Mouse (Mus musculus): ENCODE data around the gene Masp1. TPM values are rescaled to one million over a fixed set of nuclear protein-coding genes. Genes with fewer than 3 reads are reported as not detected.

The Masp1 gene
- total RNA-seq, 1 experiment from 2014 or later: not detected

DNA sequence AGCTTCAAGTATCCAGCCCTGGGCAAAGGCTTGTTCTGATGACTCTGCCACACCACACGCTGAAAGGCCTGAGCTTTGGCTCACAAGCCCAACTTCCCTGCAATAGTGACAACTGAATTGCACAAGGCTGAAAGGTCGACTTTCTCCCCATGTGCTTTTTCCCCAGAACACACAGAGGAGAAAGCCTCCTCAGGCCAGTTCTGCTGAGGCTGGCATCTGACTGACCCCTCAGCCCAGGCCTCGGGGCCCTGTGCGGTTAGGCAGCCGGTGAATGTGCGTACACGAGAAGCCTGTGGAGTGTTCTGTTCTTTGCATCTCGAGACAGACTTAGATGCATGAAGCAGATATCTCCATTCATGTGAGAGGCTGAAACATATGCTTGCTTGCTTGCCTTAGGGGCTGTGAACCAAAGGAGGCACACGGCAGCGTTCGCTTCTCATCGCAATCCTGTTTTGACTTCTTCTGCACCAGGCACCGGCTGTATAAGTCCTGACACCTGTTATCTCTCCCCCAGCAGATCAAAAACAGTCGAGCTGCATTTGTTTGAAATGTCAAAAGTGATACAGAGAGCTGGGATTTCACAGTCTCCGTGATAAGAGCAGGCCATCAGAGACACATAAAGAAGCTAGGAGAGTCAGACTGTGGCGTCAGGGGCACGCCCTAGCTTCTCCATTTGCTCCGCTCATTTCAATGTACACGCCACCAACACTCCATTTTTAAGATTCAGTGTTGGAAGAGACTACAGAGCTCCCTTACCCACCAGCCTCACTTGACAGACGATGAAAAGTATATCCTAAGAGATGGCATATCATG, 2.7 kb downstream of the Masp1 start:
- ATAC-seq (replicated peaks in 1 of 2; ENCODE audit: insufficient read depth in 1 of 2, low FRiP score in 2 of 2, low TSS enrichment in 1 of 2, low read depth in 1 of 2, poor library complexity in 2 of 2, severe bottlenecking in 2 of 2): no peak

- ATAC-seq (replicated peaks in 1 of 2; ENCODE audit: insufficient read depth in 1 of 2, low FRiP score in 2 of 2, low TSS enrichment in 1 of 2, low read depth in 1 of 2, poor library complexity in 2 of 2, severe bottlenecking in 2 of 2): no peak
Measured at GRCm38 (mm10) chr16:23517230-23517629, 3.4 kb downstream of the Masp1 start.

DNA sequence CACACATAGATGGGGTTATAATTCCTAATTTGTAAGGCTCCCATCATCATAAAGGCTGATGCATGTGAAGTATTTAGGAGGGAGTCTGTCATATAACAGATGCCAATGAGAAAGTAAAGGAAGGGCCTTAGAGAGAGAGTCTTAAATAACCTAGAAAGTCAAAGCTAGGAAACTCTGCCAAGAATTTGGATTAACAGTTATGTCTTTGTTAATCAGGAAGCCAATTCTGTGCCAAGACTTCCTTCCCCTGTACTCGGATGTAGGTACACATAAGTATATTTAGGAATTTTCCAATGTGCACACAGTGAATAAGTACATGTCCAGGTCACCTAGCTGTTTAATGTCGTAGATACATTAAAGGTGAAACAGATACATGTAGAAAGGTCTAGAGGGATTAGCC, 4.0 kb downstream of the Masp1 start:
- no peak for ATAC-seq (replicated peaks in 1 of 2; ENCODE audit: insufficient read depth in 1 of 2, low FRiP score in 2 of 2, low TSS enrichment in 1 of 2, low read depth in 1 of 2, poor library complexity in 2 of 2, severe bottlenecking in 2 of 2)

DNA sequence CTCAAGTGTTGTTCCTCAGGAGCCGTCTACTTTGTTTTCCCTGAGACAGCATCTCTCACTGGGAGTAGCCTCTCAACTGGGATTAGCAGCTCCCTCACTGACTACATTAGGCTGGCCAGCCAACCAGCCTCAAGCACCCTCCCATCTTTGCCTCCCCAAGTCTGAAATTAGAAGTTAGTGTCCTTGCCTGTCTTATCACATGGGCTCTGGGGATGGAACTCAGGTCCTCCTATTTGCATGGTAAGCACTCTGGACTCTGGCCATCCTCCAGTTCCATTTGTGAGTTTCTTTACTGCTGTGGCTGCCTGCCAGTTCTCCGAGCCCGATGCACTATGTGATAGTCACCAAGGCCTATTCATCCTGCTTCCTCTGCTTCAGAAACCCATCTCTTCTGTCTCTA, 4.8 kb downstream of the Masp1 start:
- no peak for ATAC-seq (replicated peaks in 1 of 2; ENCODE audit: insufficient read depth in 1 of 2, low FRiP score in 2 of 2, low TSS enrichment in 1 of 2, low read depth in 1 of 2, poor library complexity in 2 of 2, severe bottlenecking in 2 of 2)

GRCm38 (mm10) chr16:23513401-23513800, 7.2 kb downstream of the Masp1 start:
- no peak for ATAC-seq (replicated peaks in 1 of 2; ENCODE audit: insufficient read depth in 1 of 2, low FRiP score in 2 of 2, low TSS enrichment in 1 of 2, low read depth in 1 of 2, poor library complexity in 2 of 2, severe bottlenecking in 2 of 2)

DNA sequence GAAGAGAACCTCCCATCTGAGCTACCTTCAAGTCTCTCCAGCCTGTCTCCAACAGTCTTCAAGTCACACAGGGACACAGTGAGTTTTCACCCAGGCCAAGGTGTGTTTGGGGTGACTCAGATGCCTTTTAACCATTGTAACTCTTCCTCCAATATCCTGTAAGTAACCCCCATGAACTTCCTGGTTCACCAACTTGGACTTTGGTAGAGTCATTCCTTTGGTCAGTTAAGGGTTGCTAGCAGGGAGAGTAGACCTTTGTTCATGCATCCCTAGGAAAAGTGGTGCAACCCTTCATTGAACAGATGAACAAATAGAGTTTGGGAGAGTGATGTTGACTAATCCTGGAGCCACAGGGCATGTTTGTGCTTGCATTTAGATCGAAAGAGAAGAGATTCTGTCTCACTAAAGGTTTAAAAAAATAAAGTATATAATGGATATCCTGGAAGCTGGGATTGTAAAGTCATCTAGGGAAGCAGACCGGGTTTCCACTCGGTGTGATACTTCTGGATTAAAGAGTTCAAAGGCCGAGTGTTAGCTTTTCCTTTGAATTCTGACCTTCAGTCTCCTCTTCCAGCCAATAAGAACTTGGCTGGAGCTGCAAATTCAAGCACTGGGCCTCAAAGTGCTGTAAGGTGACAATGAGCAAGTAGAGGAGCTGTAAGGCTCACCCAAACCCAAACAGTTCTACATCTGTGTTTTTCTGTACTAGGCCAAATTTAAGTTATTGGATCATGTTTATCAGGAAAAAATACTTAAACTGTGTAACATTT, 9.3 kb downstream of the Masp1 start:
- no peak for ATAC-seq (replicated peaks in 1 of 2; ENCODE audit: insufficient read depth in 1 of 2, low FRiP score in 2 of 2, low TSS enrichment in 1 of 2, low read depth in 1 of 2, poor library complexity in 2 of 2, severe bottlenecking in 2 of 2)

- no peak for ATAC-seq (replicated peaks in 1 of 2; ENCODE audit: insufficient read depth in 1 of 2, low FRiP score in 2 of 2, low TSS enrichment in 1 of 2, low read depth in 1 of 2, poor library complexity in 2 of 2, severe bottlenecking in 2 of 2)
Measured at GRCm38 (mm10) chr16:23505904-23506687, 14.5 kb downstream of the Masp1 start.

- ATAC-seq (replicated peaks in 1 of 2; ENCODE audit: insufficient read depth in 1 of 2, low FRiP score in 2 of 2, low TSS enrichment in 1 of 2, low read depth in 1 of 2, poor library complexity in 2 of 2, severe bottlenecking in 2 of 2): no peak
Measured at GRCm38 (mm10) chr16:23504320-23504744, 16.3 kb downstream of the Masp1 start.

GRCm38 (mm10) chr16:23503351-23503750, 17.3 kb downstream of the Masp1 start:
- ATAC-seq (replicated peaks in 1 of 2; ENCODE audit: insufficient read depth in 1 of 2, low FRiP score in 2 of 2, low TSS enrichment in 1 of 2, low read depth in 1 of 2, poor library complexity in 2 of 2, severe bottlenecking in 2 of 2): no peak

DNA sequence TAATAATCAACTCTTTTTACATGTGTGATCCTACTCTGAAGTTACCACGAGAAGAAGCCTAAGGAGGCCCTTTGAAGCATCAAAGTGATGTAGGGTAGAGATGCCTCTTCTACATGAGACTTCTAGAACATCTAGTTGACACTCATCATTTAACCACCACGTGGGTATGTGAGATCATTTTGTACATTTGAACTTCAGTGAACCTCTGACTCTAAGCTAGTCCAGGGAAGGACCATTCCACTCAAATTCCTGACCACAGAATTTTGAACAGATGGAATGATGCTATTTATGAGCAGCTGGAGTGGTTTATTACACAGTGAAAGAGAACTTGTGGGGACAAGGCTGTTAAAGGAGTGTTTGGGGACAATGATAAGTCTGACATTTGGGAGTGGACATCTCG, 18.1 kb downstream of the Masp1 start:
- ATAC-seq (replicated peaks in 1 of 2; ENCODE audit: insufficient read depth in 1 of 2, low FRiP score in 2 of 2, low TSS enrichment in 1 of 2, low read depth in 1 of 2, poor library complexity in 2 of 2, severe bottlenecking in 2 of 2): no peak

GRCm38 (mm10) chr16:23501288-23501687, 19.3 kb downstream of the Masp1 start:
- no peak for ATAC-seq (replicated peaks in 1 of 2; ENCODE audit: insufficient read depth in 1 of 2, low FRiP score in 2 of 2, low TSS enrichment in 1 of 2, low read depth in 1 of 2, poor library complexity in 2 of 2, severe bottlenecking in 2 of 2)

- no peak for ATAC-seq (replicated peaks in 1 of 2; ENCODE audit: insufficient read depth in 1 of 2, low FRiP score in 2 of 2, low TSS enrichment in 1 of 2, low read depth in 1 of 2, poor library complexity in 2 of 2, severe bottlenecking in 2 of 2)
Measured at GRCm38 (mm10) chr16:23500558-23500957, 20.1 kb downstream of the Masp1 start.

DNA sequence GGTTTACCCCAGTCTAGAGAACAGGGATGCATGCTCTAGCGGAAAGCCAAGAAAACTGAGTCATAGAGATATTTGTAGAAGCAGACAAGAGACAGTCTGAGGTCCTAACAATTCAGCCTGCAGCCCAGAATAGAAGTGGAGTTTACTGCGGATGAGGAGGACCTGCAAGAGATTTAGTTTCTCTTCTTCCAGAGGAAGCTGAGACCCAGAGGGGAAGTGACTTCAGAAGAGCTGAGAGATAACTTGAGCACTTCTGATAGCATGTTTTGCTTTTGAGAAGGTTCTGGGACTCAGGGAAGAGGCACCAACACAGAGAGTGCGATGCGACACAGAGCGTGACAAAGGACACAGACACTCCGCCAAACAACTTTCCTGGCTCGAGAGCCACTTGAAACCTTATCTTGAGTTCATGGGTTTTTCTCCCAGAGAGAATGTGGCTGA, 21.9 kb downstream of the Masp1 start:
- ATAC-seq (replicated peaks in 1 of 2; ENCODE audit: insufficient read depth in 1 of 2, low FRiP score in 2 of 2, low TSS enrichment in 1 of 2, low read depth in 1 of 2, poor library complexity in 2 of 2, severe bottlenecking in 2 of 2): no peak

DNA sequence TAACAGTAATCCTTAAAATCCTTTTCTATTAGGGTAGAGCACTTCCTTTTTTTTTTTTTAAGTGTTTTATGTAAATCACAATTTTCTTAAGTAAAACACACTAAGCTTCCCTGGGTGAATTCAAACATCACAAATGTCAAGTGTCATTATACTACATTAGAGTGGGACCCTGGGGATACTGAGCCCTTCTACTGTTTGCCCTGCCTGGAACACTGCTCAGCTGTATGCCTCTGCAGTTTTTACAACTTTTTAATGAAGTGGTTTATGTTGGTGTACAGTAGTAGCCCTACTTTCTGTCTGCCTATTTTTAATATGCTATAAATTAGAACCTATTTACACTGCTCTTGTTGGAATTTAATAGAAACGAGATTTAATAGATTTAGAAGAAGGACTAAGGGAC, 22.7 kb downstream of the Masp1 start:
- ATAC-seq (replicated peaks in 1 of 2; ENCODE audit: insufficient read depth in 1 of 2, low FRiP score in 2 of 2, low TSS enrichment in 1 of 2, low read depth in 1 of 2, poor library complexity in 2 of 2, severe bottlenecking in 2 of 2): no peak

- no peak for ATAC-seq (replicated peaks in 1 of 2; ENCODE audit: insufficient read depth in 1 of 2, low FRiP score in 2 of 2, low TSS enrichment in 1 of 2, low read depth in 1 of 2, poor library complexity in 2 of 2, severe bottlenecking in 2 of 2)
Measured at GRCm38 (mm10) chr16:23497440-23497839, 23.2 kb downstream of the Masp1 start.

DNA sequence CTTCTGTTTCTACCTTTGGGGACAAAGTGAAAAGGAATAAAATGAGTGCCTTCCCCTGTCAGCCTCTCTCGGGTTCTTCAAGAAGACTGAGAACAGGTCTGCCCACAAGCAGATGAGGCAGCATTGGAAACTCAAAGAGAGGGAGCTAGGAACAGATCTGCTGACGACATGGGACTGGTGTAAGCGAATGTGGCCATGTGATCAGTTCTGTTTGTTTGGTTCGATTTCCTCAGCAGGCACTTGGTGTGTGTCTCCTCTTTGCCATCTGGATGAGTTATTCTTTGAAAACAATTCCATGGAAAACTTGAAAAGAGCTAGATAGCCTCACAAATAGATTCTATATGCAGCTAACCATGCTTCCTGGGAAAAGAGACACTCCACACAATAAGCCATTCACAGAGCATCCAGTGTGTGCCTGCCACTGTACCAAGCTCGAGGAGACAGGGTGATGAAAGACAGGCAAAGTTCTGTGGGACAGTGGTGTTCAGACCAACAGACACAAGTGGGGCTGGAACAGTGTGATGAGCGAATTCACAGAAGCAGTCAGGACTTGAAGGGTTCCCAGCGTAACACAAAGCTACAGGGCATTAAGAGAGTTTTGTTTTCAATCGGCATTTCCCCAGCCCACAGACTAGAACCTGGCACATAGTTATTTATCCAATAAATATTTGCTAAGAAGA, 24.2 kb downstream of the Masp1 start:
- ATAC-seq (replicated peaks in 1 of 2; ENCODE audit: insufficient read depth in 1 of 2, low FRiP score in 2 of 2, low TSS enrichment in 1 of 2, low read depth in 1 of 2, poor library complexity in 2 of 2, severe bottlenecking in 2 of 2): no peak

DNA sequence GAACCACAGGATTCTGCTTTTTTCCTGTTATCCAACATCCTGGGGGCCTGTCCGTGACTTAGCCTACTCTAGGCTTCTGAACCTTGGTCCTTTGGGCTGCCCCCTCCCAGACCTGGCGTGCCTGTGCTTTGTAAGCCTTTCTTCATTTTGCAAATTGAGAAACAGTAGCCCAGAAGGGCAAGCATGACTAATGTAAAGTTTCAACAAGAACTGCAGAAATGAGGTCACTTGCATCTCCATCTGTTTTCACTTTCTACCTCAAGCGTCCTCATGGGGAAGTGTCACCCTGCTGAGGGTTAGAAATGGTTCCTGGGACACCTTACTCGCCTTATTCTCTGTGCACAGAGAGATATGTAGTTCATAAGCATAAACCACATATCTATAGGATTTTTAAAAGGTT, 27.8 kb downstream of the Masp1 start:
- ATAC-seq (replicated peaks in 1 of 2; ENCODE audit: insufficient read depth in 1 of 2, low FRiP score in 2 of 2, low TSS enrichment in 1 of 2, low read depth in 1 of 2, poor library complexity in 2 of 2, severe bottlenecking in 2 of 2): no peak

Data from hematopoietic stem cell, adult 5-6 weeks (primary cell).